Mouse (Mus musculus) liver, embryonic 14.5 days (tissue): Measurements from ENCODE around the gene Kat5. TPM values are rescaled to one million over a fixed set of nuclear protein-coding genes. Genes with fewer than 3 reads are reported as not detected.

Source experiments
- ATAC-seq: fragments of 200-750 bp; cut with Nextera tagmentation; 2 replicates; pipeline ENCODE4 v1.8.0; 2017; ENCODE audit warnings: moderate number of reproducible peaks, mild to moderate bottlenecking, moderate library complexity; ENCODE audit not compliant: insufficient read depth
- DNase-seq, 3 experiments: peaks; one replicate each; pipeline ENCODE4 v3.0.0-alpha.2; 2012 to 2013; ENCODE audit warnings: low read depth in 3 of 3, low spot score in 3 of 3
- H3K27ac ChIP-seq: fragments of 300-500 bp; sonication (generic); 2 replicates; pipeline ENCODE4 v1.5.1; 2014; ENCODE audit warnings: moderate library complexity, mild to moderate bottlenecking, control low read depth, inconsistent platforms
- H3K27me3 ChIP-seq: fragments of 300-500 bp; sonication (generic); 2 replicates; pipeline ENCODE4 v1.6.1; 2014; ENCODE audit warnings: mild to moderate bottlenecking, low read length, moderate library complexity; ENCODE audit not compliant: control insufficient read depth, insufficient read depth
- H3K36me3 ChIP-seq: fragments of 300-500 bp; sonication (generic); replicated peaks from 2 replicates; pipeline ENCODE4 v1.6.1; 2014; ENCODE audit warnings: low read depth; ENCODE audit not compliant: control insufficient read depth, insufficient read depth
- H3K4me1 ChIP-seq, 2 experiments: fragments of 200-500 bp in 1 of 2; fragments of 300-500 bp in 1 of 2; sonication (generic) in 1 of 2; replicated peaks; 2 replicates each; pipeline ENCODE4 v1.6.1; 2012 to 2014; ENCODE audit warnings: antibody characterized with exemption in 1 of 2, inconsistent platforms in 1 of 2, low read length in 1 of 2; ENCODE audit not compliant: control insufficient read depth in 2 of 2, insufficient read depth in 2 of 2
- H3K4me2 ChIP-seq: fragments of 300-500 bp; sonication (generic); 2 replicates; pipeline ENCODE4 v1.6.1; 2014; ENCODE audit warnings: low read depth, mild to moderate bottlenecking, control low read depth, moderate library complexity
- H3K4me3 ChIP-seq, 2 experiments: fragments of 200-500 bp in 1 of 2; fragments of 300-500 bp in 1 of 2; sonication (generic) in 1 of 2; 2 replicates each; pipeline ENCODE4 v1.5.1; 2012 to 2014; ENCODE audit warnings: low read depth in 2 of 2, low read length in 2 of 2, mild to moderate bottlenecking in 2 of 2, control low read depth in 1 of 2, inconsistent platforms in 1 of 2, moderate library complexity in 1 of 2; ENCODE audit not compliant: insufficient read depth in 1 of 2
- H3K9ac ChIP-seq: fragments of 300-500 bp; sonication (generic); replicated peaks from 2 replicates; pipeline ENCODE4 v1.6.1; 2014; ENCODE audit warnings: mild to moderate bottlenecking, control low read depth, moderate library complexity
- H3K9me3 ChIP-seq: fragments of 300-500 bp; sonication (generic); 2 replicates; pipeline ENCODE4 v1.6.1; 2016; ENCODE audit warnings: low read length, mixed read lengths; ENCODE audit not compliant: control insufficient read depth
- CTCF ChIP-seq: IDR thresholded peaks from 2 replicates; pipeline ENCODE4 v1.5.1; 2016; ENCODE audit warnings: antibody characterized with exemption, low read depth, control low read depth
- EP300 ChIP-seq: IDR thresholded peaks from 2 replicates; pipeline ENCODE4 v1.6.1; 2016; ENCODE audit warnings: antibody characterized with exemption, low read depth
- whole genome bisulfite sequencing: fragments of 180-500 bp; shearing (Covaris S2); extraction: QIAGEN DNeasy Blood & Tissue Kit; methylation state at CpG from one replicate; pipeline ENCODE4 v1.1.7; 2014; ENCODE audit not compliant: insufficient replicate concordance; 5-methylcytosine and 5-hydroxymethylcytosine counted together
- polyA plus RNA-seq, 2 experiments: library from polyadenylated mRNA; depleted of rRNA in 1 of 2; stranded (reverse) in 1 of 2; unstranded in 1 of 2; fragments of >200 nt; fragmentation: Nextera tagmentation in 1 of 2; extraction: Ambion mirVana in 1 of 2; gene quantifications; 2 replicates each; pipeline versions ENCODE4 v1.2.1 to v1.2.3; 2012 to 2014

Gene Kat5
- polyA plus RNA-seq, 2 experiments: 8.5 to 25.6 TPM

DNA sequence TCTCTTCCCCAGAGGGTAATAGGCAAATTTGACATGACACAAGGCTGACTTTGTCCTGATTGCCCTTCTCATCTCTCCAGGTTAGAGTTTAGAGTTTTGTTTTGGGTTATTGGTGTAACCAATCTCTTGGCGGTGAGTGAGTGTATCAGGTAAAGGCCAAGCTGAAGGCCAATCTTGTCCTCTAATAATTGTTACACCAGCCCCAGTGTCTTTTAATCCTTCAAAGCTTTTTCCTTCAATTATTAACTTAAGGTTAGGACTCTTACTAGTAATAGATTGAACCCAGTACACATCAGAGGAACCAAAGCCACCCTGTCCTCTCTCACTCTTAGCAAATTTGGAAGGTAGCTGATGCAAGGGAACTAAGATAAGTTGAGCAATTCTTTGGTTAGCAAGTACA lies 34.7 kb downstream of the Kat5 start:
- TF ChIP-seq EP300: no peak
- TF ChIP-seq CTCF: no peak
- H3K4me1 ChIP-seq: no peaks in the 10 kb centered on the region
- WGBS: 66% methylated on average over 1 of the region's 1 CpGs
- no peaks in the 10 kb centered on the region for H3K9me3 ChIP-seq
- H3K27me3 ChIP-seq: no peaks in the 10 kb centered on the region
- no peak overlapping the region for H3K4me2 ChIP-seq
- no peak for ATAC-seq
- no peak overlapping the region for H3K9ac ChIP-seq
- no peak for DNase-seq
- no peak overlapping the region for H3K27ac ChIP-seq
- no peak overlapping the region for H3K4me3 ChIP-seq
- no peaks in the 10 kb centered on the region for H3K36me3 ChIP-seq

DNA sequence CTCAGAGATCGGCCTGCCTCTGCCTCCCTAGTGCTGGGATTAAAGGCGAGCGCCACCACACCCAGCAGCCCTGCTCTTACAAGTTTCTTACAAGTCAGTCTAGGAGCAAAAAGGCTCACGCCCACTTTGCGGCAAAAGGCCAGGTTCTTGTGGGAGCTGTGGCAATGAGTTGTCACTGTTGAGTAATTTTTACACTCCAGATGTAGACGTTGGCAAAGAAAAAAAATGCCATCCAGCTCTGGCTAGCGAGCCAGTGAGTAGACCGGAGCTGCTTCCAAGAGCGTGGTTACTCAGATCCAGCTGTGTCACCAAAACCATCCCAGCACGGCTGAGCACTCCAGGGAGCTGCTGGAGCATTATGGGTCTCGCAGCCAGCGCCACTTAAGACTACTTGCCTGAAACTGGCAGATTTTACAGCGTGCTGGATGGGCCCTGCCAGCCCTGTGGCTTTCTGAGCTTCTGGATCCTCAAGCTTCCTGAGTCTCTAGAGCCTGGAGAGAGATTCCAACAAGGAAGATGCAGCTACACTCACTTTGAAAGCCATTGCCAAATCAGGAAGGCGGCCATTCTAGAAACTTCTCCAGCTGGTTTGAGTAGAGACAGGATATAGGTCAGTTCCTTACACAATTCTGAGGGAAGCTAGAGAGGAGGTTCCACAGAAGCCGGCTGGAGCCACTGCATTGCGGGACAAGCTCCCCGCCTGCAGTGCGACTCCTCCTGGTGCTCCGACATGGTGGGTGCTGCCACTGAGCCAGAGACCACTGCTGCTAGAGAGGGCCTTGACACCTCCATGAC lies 37.5 kb downstream of the Kat5 start:
- no peaks in the 10 kb centered on the region for H3K9me3 ChIP-seq
- no peak for TF ChIP-seq CTCF
- TF ChIP-seq EP300: no peak
- ATAC-seq (no peak), DNase-seq (peak in 1 of 3 experiments; percentile 29)
- no peaks in the 10 kb centered on the region for H3K27me3 ChIP-seq
- H3K4me2 ChIP-seq: no peak overlapping the region
- no peak overlapping the region for H3K9ac ChIP-seq
- H3K27ac ChIP-seq: no peak overlapping the region
- H3K4me3 ChIP-seq: no peak overlapping the region
- 0 out of 4 replicates have a peak, but pooled peaks cover 0 to 4% of the 10 kb centered on the region in 2 experiments for H3K4me1 ChIP-seq
- no peaks in the 10 kb centered on the region for H3K36me3 ChIP-seq
- WGBS: 63% methylated on average over 19 of the region's 19 CpGs

DNA sequence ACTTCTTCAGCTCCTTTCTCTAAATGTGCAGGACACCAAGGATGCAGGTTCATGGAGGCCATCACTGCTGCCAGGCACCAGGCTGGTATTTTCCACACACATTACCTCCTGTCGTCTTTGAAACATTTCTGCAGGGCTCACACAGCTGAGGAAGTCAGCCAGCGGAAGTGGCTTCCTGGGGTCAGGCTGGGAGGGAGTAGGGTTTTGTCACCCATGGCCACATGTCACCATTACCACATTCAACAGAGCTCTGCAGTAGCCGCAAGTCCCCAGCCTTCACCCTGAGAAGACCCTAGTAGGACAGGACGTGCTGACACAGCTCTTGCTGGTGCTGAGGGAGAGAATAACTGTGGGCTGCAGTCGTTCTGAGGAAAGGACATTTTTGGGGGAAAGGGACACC lies 38.2 kb downstream of the Kat5 start:
- Histone ChIP-seq H3K9me3 (no peaks in the 10 kb centered on the region), H3K36me3 (no peaks in the 10 kb centered on the region), H3K4me3 (no peak overlapping the region), H3K4me1 (peaks cover 3 to 8% of the 10 kb centered on the region in 2 experiments), H3K4me2 (no peak overlapping the region), H3K9ac (no peak overlapping the region), H3K27ac (no peak overlapping the region), H3K27me3 (no peaks in the 10 kb centered on the region)
- WGBS: 37% methylated on average over 5 of the region's 5 CpGs
- ATAC-seq (no peak), DNase-seq (peak in 1 of 3 experiments; percentile 29)
- no peak for TF ChIP-seq CTCF
- TF ChIP-seq EP300: no peak

DNA sequence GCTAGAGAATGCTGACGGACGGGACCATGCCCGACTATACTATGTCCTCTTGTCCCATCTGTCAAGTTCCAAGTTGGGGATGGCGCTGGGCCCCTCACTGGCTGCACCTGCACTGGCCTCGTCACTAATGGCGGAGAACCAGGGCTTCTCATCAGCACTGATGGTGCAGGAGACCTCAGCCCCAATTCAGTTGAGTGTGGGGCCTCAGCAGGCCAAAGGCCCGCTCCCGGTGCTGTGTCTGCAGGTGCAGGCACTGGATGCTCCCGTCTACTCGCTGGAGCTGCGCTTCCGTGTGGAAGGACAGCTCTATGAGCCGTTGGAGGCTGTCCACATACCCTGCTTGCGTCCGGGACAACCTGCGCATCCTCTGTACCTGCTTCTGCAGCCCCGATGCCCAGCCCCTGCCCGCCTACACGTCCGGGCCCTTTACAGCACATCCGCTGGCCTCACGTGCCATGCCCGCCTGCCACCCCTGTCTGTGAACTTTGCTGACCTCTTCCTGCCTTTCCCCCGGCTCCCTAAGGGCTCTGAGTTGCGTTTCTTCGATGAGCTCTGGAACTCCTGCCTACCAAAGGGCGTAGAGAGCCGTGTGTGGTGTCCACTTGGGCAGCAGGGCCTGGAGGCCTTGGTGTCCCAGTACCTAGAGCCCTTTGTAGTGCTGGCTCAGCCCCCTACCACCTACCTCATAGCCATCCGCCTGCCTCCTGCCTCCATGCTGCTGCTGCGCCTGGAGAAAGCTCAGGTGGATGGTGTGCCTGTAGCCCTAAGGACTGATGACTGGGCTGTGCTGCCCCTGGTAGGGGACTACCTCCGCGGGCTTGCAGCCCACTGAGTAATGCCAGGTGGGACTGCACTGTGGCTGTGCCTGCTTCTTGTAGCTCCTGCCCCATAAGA lies 39.4 kb downstream of the Kat5 start:
- peaks cover 3 to 8% of the 10 kb centered on the region in 2 experiments for H3K4me1 ChIP-seq
- H3K9ac ChIP-seq: no peak overlapping the region
- 81% methylated on average over 32 of the region's 32 CpGs for WGBS
- H3K36me3 ChIP-seq: no peaks in the 10 kb centered on the region
- no peaks in the 10 kb centered on the region for H3K27me3 ChIP-seq
- no peak for DNase-seq
- H3K9me3 ChIP-seq: no peaks in the 10 kb centered on the region
- no peak overlapping the region for H3K4me3 ChIP-seq
- ATAC-seq: no peak
- TF ChIP-seq EP300 (no peak), CTCF (no peak)
- no peak overlapping the region for H3K4me2 ChIP-seq
- H3K27ac ChIP-seq: no peak overlapping the region

DNA sequence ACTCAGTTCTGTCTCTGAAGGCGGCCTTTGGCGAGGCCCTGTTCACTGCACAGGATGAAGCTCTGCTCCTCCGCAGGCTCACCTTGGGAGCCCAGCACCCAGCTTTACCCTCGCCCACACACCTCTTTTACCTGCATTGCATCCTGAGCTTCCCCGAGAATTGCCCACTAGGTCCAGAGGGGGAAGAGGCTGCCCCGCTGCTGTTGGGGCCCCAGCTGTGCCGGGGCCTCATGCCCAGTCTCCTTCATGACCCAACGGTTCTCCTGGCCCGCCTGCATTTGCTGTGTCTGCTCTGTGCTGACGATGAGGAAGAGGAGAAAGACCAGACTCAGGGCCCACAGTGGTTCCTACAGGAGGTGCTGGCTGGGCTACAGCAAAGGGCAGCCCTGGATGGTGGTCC lies 40.5 kb downstream of the Kat5 start:
- no peak for TF ChIP-seq EP300
- WGBS: 70% methylated on average over 10 of the region's 10 CpGs
- Histone ChIP-seq H3K4me2 (peak overlapping the region; percentile 93; the same call in 1 of the 2 replicates), H3K27me3 (no peaks in the 10 kb centered on the region; the same call in 1 of the 2 replicates), H3K9me3 (no peaks in the 10 kb centered on the region), H3K27ac (no peak overlapping the region), H3K4me1 (peaks cover 3 to 8% of the 10 kb centered on the region in 2 experiments), H3K9ac (no peak overlapping the region), H3K4me3 (no peak overlapping the region), H3K36me3 (no peaks in the 10 kb centered on the region)
- ATAC-seq (no peak), DNase-seq (no peak)
